Mouse (Mus musculus) kidney, adult 2 months (tissue): Measurements from ENCODE around the gene Zfp960. TPM values are rescaled to one million over a fixed set of nuclear protein-coding genes. Genes with fewer than 3 reads are reported as not detected.
A peak's percentile ranks its signal among the peaks of the same experiment; 100 is the strongest.
"Not testable (repeated sequence)": the region's sequence is repeated elsewhere in the genome, so short reads cannot be mapped to it uniquely, and the experiment has no call there.

ENCODE experiments used
- DNase-seq: peaks from one replicate; pipeline ENCODE4 v3.0.0; 2021
- H3K27ac ChIP-seq: fragments of 200-500 bp; 2 replicates; pipeline ENCODE4 v1.5.1; 2012; ENCODE audit warnings: low read depth, low read length, control low read depth, inconsistent platforms; ENCODE audit not compliant: insufficient read depth
- H3K27me3 ChIP-seq: fragments of 200-500 bp; replicated peaks from 2 replicates; pipeline ENCODE4 v1.6.1; 2012; ENCODE audit warnings: mild to moderate bottlenecking, moderate library complexity, low read length, inconsistent platforms; ENCODE audit not compliant: control insufficient read depth, insufficient read depth
- H3K36me3 ChIP-seq: fragments of 200-500 bp; 2 replicates; pipeline ENCODE4 v1.6.1; 2012; ENCODE audit warnings: mild to moderate bottlenecking, moderate library complexity, low read length, inconsistent platforms; ENCODE audit not compliant: control insufficient read depth, insufficient read depth
- H3K4me1 ChIP-seq: fragments of 200-500 bp; 2 replicates; pipeline ENCODE4 v1.6.1; 2011; ENCODE audit warnings: low read length; ENCODE audit not compliant: control insufficient read depth, insufficient read depth
- H3K4me3 ChIP-seq: fragments of 200-500 bp; 2 replicates; pipeline ENCODE4 v1.5.1; 2011; ENCODE audit warnings: mild to moderate bottlenecking, low read depth, low read length, control low read depth; ENCODE audit not compliant: insufficient read depth
- WGBS: fragments of 180-500 bp; shearing (Covaris S2); methylation state at CpG from one replicate; pipeline ENCODE4 v1.1.7; 2018; 5-methylcytosine and 5-hydroxymethylcytosine counted together
- polyA plus RNA-seq: library from polyadenylated mRNA; depleted of rRNA; stranded (reverse); fragments of >200 nt; gene quantifications from 2 replicates; pipeline ENCODE4 v1.2.3, GENCODE M21; 2012; rRNA removed

Zfp960 gene
- 0.20 and 0.41 TPM in 2 replicates for polyA plus RNA-seq

- not testable (repeated sequence) for H3K4me1 ChIP-seq, H3K27me3 ChIP-seq, H3K36me3 ChIP-seq
- DNase-seq, result peak; percentile 98
- Histone ChIP-seq H3K4me3 (peak within 1 kb of the TSS; percentile 57), H3K27ac (peak within 1 kb of the TSS; percentile 20; the same call in 1 of the 2 replicates)
- WGBS, result under 1% methylated on average over 19 of the region's 21 CpGs
Observed at GRCm38 (mm10) chr17:17063628-17064494, at the start of gene Zfp960. Zfp960 (plus strand) TSS chr17:17064113.

- not testable (repeated sequence) for DNase-seq, H3K4me3 ChIP-seq
- WGBS, result 100% methylated on average over 2 of the region's 2 CpGs
Observed at GRCm38 (mm10) chr17:17018071-17018470, 45.8 kb upstream of the Zfp960 start.

GRCm38 (mm10) chr17:17059566-17059965 lies 4.3 kb upstream of the Zfp960 start:
- H3K27me3 ChIP-seq, H3K4me1 ChIP-seq, H3K36me3 ChIP-seq, H3K4me3 ChIP-seq, H3K27ac ChIP-seq, DNase-seq: not testable (repeated sequence)
- 51% methylated on average over 1 of the region's 1 CpGs for WGBS

More at GRCm38 (mm10) chr17:17018071-17018470, 45.8 kb upstream of the Zfp960 start:
- not testable (repeated sequence) for H3K27me3 ChIP-seq, H3K36me3 ChIP-seq, H3K4me1 ChIP-seq, H3K27ac ChIP-seq

- H3K36me3 ChIP-seq, H3K4me1 ChIP-seq, H3K27ac ChIP-seq, DNase-seq, H3K27me3 ChIP-seq, H3K4me3 ChIP-seq: not testable (repeated sequence)
- no CpG with 5 or more reads among the region's 8 CpGs for WGBS
Observed at GRCm38 (mm10) chr17:17120830-17121502, 57.1 kb downstream of the Zfp960 start, which contains the start of gene Zfp97. Zfp97 (plus strand) TSS chr17:17121415.

Other genes with a start within 250 kb of the Zfp960 start
- 0.30 and 0.64 TPM in 2 replicates for gene Zfp97, start 57.3 kb downstream of the Zfp960 start, polyA plus RNA-seq